Mouse (Mus musculus) 416B (cell line): ENCODE measurements around the gene Olfr308.
"Not testable (repeated sequence)": the region's sequence is repeated elsewhere in the genome, so short reads cannot be mapped to it uniquely, and the experiment has no call there.

ENCODE experiments used
- DNase-seq: peaks from one replicate; pipeline ENCODE4 v3.0.0; 2011; ENCODE audit warnings: low read depth

Olfr308 gene

DNA sequence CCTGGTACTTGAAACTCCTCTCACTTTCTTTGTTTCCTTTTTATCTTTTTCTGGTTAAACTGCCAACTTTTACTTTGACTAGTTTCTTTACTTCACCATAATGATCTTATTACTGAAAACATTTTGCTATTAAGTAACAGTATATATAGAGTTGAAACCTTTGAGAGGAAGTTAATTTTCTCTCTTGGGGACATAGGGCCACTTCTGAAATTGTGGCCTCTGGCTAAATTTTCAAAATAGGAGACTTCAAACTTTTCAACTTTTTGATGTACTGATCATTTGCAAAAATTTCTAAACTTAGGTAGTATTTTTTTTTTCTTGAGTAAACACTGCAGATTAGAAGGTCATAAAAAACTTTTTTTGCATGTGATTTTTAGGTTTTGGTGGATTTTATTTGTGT is at the start of gene Olfr308:
Gene Olfr308, minus strand, starts transcription at position 101 of the 400 bp plus-strand sequence.
- DNase-seq = no peak

DNA sequence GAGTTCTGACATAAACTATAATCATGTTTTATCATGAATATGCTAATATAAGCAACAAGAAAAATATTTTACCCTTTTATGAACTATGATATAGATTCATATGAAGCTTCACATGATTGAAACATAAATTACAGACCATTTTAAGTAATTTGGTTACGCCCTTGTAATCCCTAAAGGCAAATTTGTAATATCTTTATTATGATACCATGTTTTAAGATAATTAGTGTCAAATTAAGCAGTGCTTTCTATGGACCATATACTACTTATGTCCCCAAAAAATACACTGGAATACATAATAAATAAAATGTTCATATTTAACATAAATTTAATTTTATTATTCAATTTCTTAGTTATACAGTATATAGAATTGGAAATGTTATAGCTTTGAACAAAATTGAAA is 41.4 kb upstream of the Olfr308 start, which contains the start of gene Olfr305:
Gene Olfr305, minus strand, starts transcription at position 101 of the 400 bp plus-strand sequence.
- DNase-seq = no peak

- DNase-seq = not testable (repeated sequence)
Observed at GRCm38 (mm10) chr7:86346296-86346695, 20.9 kb upstream of the Olfr308 start.

GRCm38 (mm10) chr7:86344253-86344652 is 18.8 kb upstream of the Olfr308 start:
- DNase-seq = no peak

DNA sequence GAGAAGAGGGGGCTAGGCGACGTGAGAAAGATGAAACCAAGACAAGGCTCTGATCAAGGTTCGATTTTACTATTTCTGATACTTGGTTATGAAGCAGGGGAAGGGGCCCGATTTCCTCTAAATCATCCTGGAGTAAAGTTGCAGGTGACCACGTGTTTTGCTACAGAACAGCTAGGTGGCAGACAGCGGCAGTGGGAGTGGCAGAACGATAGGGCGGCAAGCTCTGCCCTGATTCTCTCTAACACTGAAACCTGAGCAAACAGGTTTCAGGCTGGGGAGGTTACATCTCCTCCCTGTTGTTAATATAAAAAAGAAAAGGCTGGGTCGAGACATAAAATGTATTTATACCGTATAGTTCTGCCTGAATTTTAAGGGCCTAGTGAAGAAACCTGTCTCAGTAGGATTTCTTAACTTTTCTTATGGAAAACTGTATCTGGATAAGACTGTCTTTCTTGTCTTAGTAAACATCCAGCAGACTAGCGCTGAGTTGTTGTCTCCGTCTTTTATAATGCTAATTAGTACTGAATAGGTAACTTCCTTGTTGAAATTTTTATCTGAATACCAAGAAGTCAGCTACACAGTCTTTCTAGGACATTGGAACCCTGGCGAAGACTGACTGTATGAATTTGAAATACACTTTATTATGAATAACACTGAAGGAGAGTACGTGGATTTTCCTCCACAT is 17.6 kb upstream of the Olfr308 start:
- no peak for DNase-seq

DNA sequence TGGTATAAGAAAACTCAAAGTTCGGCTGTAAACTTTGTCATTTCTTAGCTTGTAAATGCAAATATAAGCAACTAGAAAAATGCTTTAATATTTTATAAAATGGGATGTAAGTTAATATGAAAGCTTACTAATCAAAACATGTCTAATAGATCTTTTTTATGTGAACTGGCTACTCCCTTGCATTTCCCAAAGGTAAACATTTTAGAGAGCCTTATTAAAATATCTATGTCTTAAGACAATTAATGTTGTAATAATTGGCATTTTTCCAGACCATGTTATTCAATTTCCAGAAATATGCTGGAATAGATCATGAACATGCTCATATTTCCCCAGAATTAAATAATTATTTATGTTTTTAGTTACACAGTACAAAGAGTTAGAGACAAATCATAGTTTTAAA is 12.1 kb upstream of the Olfr308 start, which contains the start of gene Olfr307:
Gene Olfr307, minus strand, starts transcription at position 101 of the 400 bp plus-strand sequence.
- DNase-seq = no peak

DNA sequence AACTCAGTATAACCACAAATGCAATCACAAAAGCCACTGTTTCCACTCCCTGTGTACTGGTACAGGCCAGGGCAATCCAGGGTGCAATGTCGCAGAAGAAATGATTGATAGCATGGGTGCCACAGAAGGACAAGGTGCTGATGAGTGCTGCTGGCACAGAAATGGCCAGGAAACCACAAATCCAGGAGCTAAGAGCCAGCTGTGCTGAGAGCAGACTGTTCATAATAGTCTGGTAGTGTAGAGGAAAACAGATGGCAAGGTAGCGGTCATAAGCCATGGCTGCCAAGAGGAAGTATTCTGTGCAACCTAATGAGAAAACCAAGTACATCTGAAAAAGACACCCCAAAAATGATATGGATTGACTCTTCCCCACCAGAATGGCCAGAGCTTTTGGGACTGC is 4.1 kb downstream of the Olfr308 start:
- DNase-seq = peak; percentile 70

GRCm38 (mm10) chr7:86313608-86314007 is 11.8 kb downstream of the Olfr308 start, which contains the start of gene Olfr309:
Olfr309 (minus strand) TSS chr7:86313708.
- DNase-seq = no peak

GRCm38 (mm10) chr7:86277072-86277471 is 48.4 kb downstream of the Olfr308 start, which contains the start of gene Olfr310:
Olfr310 (minus strand) TSS chr7:86277172.
- no peak for DNase-seq
